Mouse (Mus musculus): ENCODE results near the gene Adam23.

DNA sequence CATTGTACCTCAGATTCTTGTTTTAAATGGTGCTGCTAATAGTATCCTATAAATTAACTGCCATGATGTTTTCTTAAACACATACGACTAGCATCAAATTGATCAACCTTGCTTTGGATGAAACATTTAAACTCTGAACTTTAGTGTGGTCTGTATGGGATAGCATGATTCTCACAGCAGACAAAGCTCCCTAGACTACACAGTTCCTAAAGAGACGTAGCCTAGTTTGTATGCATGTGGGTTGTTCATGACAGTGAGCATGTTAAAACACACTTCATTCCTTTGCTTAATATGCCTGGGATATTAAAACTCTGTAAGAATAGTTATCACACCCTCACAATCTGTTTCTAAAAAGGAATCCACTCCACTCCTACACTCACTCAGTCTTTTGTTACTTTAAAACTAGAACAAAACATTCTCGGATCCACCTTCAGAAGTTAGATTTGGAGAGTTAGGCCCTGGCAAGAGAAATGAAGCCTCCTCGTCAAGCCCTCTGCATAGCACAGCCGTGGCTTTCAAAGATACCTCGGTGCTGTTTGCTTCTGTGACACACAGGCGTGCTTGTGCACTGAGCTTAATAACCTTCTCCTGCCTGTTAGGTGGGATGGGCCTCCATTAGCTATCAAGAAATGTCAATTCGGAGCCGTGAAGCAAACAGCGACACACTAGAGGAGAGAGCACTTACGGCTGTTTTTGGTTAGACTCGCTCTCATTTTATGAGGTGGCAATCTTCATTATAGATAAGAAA lies 128.3 kb downstream of the Adam23 start:
- TF ChIP-seq CTCF (IDR thresholded peaks at IDR 0.05; ENCODE audit: insufficient read depth, low read length), result no peak
- no peak for TF ChIP-seq POLR2A (IDR thresholded peaks at IDR 0.05; ENCODE audit: borderline replicate concordance, extremely low read depth, low read depth, low read length)
